Mouse (Mus musculus): ENCODE data around the gene St6galnac3. TPM values are rescaled to one million over a fixed set of nuclear protein-coding genes. Genes with fewer than 3 reads are reported as not detected.

The St6galnac3 gene
- polyA plus RNA-seq, 1 experiment from 2014 or later: 31.0 TPM

DNA sequence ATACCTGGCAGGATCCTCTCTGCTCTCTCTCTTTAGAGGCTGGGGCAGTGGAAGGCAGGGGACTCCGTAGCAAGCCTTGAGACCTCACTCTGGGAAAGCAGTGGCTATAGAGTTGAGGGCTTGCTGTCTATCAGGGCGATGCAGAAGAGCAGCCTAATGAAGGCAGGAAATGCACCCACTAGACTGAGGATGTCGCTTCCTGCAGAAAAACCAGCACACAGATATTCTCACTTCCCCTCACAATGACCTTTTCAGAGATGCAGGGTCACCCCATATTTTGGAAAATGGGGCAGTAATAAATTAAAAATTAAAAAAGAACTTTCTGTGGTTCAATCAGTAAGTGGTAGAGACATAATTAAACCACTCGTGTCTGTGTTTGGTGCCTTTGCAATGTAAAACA lies 4.1 kb downstream of the St6galnac3 start:
- no peak for ATAC-seq
- Histone ChIP-seq H3K4me3 (ENCODE audit: low read length) (no peak overlapping the region), H3K9me3 (ENCODE audit: control insufficient read depth, low read length) (no peaks in the 10 kb centered on the region), H3K36me3 (ENCODE audit: control insufficient read depth, insufficient read depth, low read length) (no peaks in the 10 kb centered on the region), H3K27ac (ENCODE audit: low read length) (no peak overlapping the region), H3K4me2 (ENCODE audit: low read depth, low read length) (no peak overlapping the region), H3K9ac (ENCODE audit: low read depth, low read length) (no peak overlapping the region), H3K27me3 (replicated peaks; ENCODE audit: control insufficient read depth, insufficient read depth, low read length) (no peaks in the 10 kb centered on the region), H3K4me1 (ENCODE audit: control insufficient read depth, insufficient read depth, low read length) (peaks cover 30% of the 10 kb centered on the region)
- 64% methylated on average over 4 of the region's 4 CpGs for WGBS

DNA sequence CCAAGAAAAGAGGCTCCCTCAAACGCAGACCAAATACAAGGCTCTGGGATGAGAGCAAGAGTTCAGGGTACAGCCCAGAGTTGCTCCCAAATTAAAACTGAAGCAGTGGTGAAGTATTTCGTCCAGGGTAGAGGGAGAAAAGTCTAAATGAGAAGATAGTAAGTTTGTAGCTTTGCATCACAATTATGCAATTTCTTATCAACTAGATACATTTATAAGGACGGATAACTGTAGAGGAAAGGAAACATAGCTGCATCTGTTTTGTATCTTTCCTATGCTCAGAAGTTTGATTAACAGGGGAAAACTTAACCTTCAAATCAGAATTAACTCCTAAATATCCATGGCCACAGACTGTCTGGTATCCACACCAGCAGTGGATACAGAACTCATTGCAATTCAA lies 4.7 kb downstream of the St6galnac3 start:
- no peak overlapping the region for H3K4me3 ChIP-seq (ENCODE audit: low read length)
- H3K9me3 ChIP-seq (ENCODE audit: control insufficient read depth, low read length): no peaks in the 10 kb centered on the region
- no peak overlapping the region for H3K9ac ChIP-seq (ENCODE audit: low read depth, low read length)
- ATAC-seq: no peak
- H3K4me2 ChIP-seq (ENCODE audit: low read depth, low read length): no peak overlapping the region
- H3K4me1 ChIP-seq (ENCODE audit: control insufficient read depth, insufficient read depth, low read length): peaks cover 34% of the 10 kb centered on the region
- no peaks in the 10 kb centered on the region for H3K27me3 ChIP-seq (replicated peaks; ENCODE audit: control insufficient read depth, insufficient read depth, low read length)
- H3K36me3 ChIP-seq (ENCODE audit: control insufficient read depth, insufficient read depth, low read length): no peaks in the 10 kb centered on the region
- 47% methylated on average over 3 of the region's 3 CpGs for WGBS
- peak overlapping the region; percentile 72 for H3K27ac ChIP-seq (ENCODE audit: low read length)

DNA sequence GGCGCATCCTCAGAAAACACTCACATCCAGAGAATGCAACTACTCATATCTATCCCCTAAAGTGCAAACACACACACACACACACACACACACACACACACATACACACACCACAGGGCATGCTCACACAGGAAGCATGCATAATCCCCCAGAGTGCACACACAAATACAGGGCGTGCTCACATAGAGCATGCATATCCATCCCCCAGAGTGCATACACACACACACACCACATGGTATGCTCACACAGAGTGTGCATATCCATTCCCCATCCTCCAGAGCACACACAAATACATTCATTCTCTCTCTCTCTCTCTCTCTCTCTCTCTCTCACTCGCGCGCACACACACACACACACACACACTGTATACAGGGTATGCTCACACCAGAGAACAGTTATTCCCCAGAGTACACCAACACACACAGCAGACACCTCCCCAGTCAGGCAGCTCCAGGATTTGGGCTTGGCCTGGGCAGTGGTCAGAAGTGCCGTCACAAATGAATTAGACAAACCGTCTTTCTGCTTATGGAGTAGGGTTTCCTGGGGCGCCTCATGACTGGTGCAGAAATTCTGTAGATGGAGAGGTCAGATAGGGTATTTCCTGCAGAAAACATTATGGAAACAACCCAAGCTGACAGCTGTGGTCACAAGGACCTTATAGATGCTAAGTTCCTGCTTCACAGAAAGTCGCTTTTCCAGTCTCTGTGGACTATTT lies 5.6 kb downstream of the St6galnac3 start:
- WGBS: 61% methylated on average over 9 of the region's 9 CpGs
- H3K4me2 ChIP-seq (ENCODE audit: low read depth, low read length): 0 out of 2 replicates have a peak overlapping the region, but pooled peaks have one; percentile 4
- peak; percentile 45 for ATAC-seq
- no peaks in the 10 kb centered on the region for H3K9me3 ChIP-seq (ENCODE audit: control insufficient read depth, low read length)
- H3K36me3 ChIP-seq (ENCODE audit: control insufficient read depth, insufficient read depth, low read length): no peaks in the 10 kb centered on the region
- peak overlapping the region; percentile 72 for H3K27ac ChIP-seq (ENCODE audit: low read length)
- H3K4me3 ChIP-seq (ENCODE audit: low read length): no peak overlapping the region
- peaks cover 35% of the 10 kb centered on the region for H3K4me1 ChIP-seq (ENCODE audit: control insufficient read depth, insufficient read depth, low read length)
- no peak overlapping the region for H3K9ac ChIP-seq (ENCODE audit: low read depth, low read length)
- H3K27me3 ChIP-seq (replicated peaks; ENCODE audit: control insufficient read depth, insufficient read depth, low read length): no peaks in the 10 kb centered on the region

DNA sequence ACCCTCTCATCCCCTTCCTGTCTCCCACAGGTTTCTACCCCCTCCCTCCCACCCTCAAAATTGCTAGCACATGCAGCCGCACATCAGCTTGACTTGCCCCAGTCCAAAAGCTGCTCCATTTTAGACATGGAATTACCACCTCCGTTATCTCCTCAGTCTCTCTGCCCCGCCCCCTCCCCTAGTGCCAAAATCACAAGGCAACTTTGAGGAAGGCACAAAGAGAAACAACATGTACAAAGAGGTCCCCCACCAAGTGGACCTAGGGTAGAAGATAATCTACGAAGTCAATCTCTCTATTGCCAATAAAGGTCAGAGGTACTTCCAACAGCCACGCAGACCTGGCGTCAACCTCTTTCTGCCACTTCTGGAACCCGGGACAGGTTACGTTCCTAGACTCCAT lies 6.2 kb downstream of the St6galnac3 start:
- H3K27me3 ChIP-seq (replicated peaks; ENCODE audit: control insufficient read depth, insufficient read depth, low read length): no peaks in the 10 kb centered on the region
- ATAC-seq: no peak
- H3K4me2 ChIP-seq (ENCODE audit: low read depth, low read length): no peak overlapping the region
- no peaks in the 10 kb centered on the region for H3K9me3 ChIP-seq (ENCODE audit: control insufficient read depth, low read length)
- H3K4me1 ChIP-seq (ENCODE audit: control insufficient read depth, insufficient read depth, low read length): peaks cover 32% of the 10 kb centered on the region
- no peak overlapping the region for H3K9ac ChIP-seq (ENCODE audit: low read depth, low read length)
- 63% methylated on average over 8 of the region's 8 CpGs for WGBS
- H3K36me3 ChIP-seq (ENCODE audit: control insufficient read depth, insufficient read depth, low read length): no peaks in the 10 kb centered on the region
- H3K4me3 ChIP-seq (ENCODE audit: low read length): no peak overlapping the region
- H3K27ac ChIP-seq (ENCODE audit: low read length): no peak overlapping the region

DNA sequence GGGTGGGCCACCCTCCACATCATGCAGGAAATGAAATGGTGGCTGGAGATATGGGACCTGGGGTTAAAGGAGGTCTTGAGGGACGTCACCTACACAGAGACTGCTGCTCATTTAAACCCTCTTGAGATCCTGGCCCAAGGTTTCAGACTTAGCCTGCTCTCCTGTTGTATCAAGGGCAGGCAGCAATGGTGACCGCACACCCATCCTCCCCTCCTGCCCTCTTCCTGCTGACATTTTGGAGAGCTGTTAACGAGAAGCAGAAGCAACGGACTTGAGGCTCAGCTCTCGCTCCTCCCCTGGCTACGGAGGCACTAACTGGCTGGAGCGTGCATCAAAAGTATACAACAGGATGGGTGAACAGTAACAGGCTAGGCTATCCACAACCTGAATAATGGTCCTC lies 7.2 kb downstream of the St6galnac3 start:
- no peak overlapping the region for H3K4me2 ChIP-seq (ENCODE audit: low read depth, low read length)
- no peaks in the 10 kb centered on the region for H3K27me3 ChIP-seq (replicated peaks; ENCODE audit: control insufficient read depth, insufficient read depth, low read length)
- WGBS: 67% methylated on average over 7 of the region's 7 CpGs
- H3K4me3 ChIP-seq (ENCODE audit: low read length): no peak overlapping the region
- H3K27ac ChIP-seq (ENCODE audit: low read length): no peak overlapping the region
- peaks cover 32% of the 10 kb centered on the region for H3K4me1 ChIP-seq (ENCODE audit: control insufficient read depth, insufficient read depth, low read length)
- no peak overlapping the region for H3K9ac ChIP-seq (ENCODE audit: low read depth, low read length)
- no peak for ATAC-seq
- H3K36me3 ChIP-seq (ENCODE audit: control insufficient read depth, insufficient read depth, low read length): no peaks in the 10 kb centered on the region
- H3K9me3 ChIP-seq (ENCODE audit: control insufficient read depth, low read length): no peaks in the 10 kb centered on the region

DNA sequence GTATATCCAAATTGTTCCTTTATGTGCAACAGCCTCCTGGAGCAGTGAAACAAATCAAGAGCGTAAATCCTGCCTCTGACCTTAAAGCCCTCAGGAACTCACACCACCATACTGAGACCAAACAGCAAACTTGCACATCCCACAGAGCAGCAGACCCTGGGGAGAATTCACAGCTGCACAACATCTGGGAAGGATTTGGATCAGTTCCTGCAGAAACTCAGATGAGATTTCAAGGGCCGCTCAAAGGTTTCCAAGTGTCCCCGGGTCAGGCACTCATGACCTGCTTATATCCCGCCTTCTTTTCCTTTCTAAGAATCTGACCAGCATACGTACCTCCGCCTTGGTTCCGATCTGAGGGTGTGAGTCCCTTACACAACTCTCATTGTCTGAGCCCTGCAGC lies 9.3 kb downstream of the St6galnac3 start:
- H3K36me3 ChIP-seq (ENCODE audit: control insufficient read depth, insufficient read depth, low read length): no peaks in the 10 kb centered on the region
- no peak overlapping the region for H3K4me2 ChIP-seq (ENCODE audit: low read depth, low read length)
- peaks cover 28% of the 10 kb centered on the region for H3K4me1 ChIP-seq (ENCODE audit: control insufficient read depth, insufficient read depth, low read length)
- no peak overlapping the region for H3K4me3 ChIP-seq (ENCODE audit: low read length)
- ATAC-seq: peak; percentile 25; the same call in 1 of the 2 replicates
- H3K27me3 ChIP-seq (replicated peaks; ENCODE audit: control insufficient read depth, insufficient read depth, low read length): no peaks in the 10 kb centered on the region
- H3K9me3 ChIP-seq (ENCODE audit: control insufficient read depth, low read length): no peaks in the 10 kb centered on the region
- WGBS: 51% methylated on average over 7 of the region's 7 CpGs
- no peak overlapping the region for H3K9ac ChIP-seq (ENCODE audit: low read depth, low read length)
- 0 out of 2 replicates have a peak overlapping the region, but pooled peaks have one; percentile 28 for H3K27ac ChIP-seq (ENCODE audit: low read length)

DNA sequence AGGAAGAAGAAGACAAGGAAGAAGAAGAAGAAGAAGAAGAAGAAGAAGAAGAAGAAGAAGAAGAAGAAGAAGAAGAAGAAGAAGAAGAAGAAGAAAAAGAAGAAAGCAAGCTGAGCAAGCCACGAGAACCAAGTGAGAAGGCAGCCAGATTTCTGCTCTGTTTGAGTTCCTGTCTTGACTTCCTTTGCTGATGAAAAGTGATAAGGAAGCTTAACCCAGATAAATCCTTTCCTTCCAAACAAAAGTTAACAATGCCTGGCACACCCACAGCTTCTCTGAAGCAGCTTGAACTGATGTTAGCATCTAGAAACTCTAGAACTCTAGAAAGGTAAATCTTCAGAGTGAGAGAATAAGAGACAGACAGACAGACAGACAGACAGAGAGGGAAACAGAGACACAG lies 14.4 kb downstream of the St6galnac3 start:
- Histone ChIP-seq H3K36me3 (ENCODE audit: control insufficient read depth, insufficient read depth, low read length) (no peaks in the 10 kb centered on the region), H3K4me3 (ENCODE audit: low read length) (no peak overlapping the region), H3K4me2 (ENCODE audit: low read depth, low read length) (no peak overlapping the region), H3K27ac (ENCODE audit: low read length) (no peak overlapping the region), H3K27me3 (replicated peaks; ENCODE audit: control insufficient read depth, insufficient read depth, low read length) (no peaks in the 10 kb centered on the region), H3K9me3 (ENCODE audit: control insufficient read depth, low read length) (no peaks in the 10 kb centered on the region), H3K9ac (ENCODE audit: low read depth, low read length) (no peak overlapping the region), H3K4me1 (ENCODE audit: control insufficient read depth, insufficient read depth, low read length) (0 out of 2 replicates have a peak, but pooled peaks cover 5% of the 10 kb centered on the region)
- no peak for ATAC-seq
- WGBS: 46% methylated on average over 1 of the region's 1 CpGs

DNA sequence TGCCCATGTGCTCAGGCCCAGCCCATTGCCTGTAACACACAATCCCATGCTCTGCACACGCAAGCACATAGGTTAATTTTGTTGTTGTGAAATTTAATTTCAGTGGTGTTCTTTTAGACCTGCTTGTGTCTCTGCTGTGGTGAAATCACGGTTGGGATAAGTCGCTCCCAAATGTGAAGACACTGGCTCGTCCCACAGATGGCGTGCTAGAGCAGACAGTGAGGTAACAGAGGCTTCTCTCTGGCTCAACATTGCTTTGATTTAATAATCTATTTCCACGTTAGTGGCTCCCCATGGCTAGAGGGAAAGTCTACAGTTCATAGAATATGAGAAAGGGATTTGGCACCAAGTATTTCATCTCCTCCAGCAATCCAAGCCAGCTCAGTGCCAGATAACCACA lies 17.3 kb downstream of the St6galnac3 start:
- no peak for ATAC-seq
- H3K9me3 ChIP-seq (ENCODE audit: control insufficient read depth, low read length): no peaks in the 10 kb centered on the region
- H3K27ac ChIP-seq (ENCODE audit: low read length): no peak overlapping the region
- no peaks in the 10 kb centered on the region for H3K27me3 ChIP-seq (replicated peaks; ENCODE audit: control insufficient read depth, insufficient read depth, low read length)
- H3K4me3 ChIP-seq (ENCODE audit: low read length): no peak overlapping the region
- no peaks in the 10 kb centered on the region for H3K36me3 ChIP-seq (ENCODE audit: control insufficient read depth, insufficient read depth, low read length)
- no peak overlapping the region for H3K4me2 ChIP-seq (ENCODE audit: low read depth, low read length)
- no peaks in the 10 kb centered on the region for H3K4me1 ChIP-seq (ENCODE audit: control insufficient read depth, insufficient read depth, low read length)
- H3K9ac ChIP-seq (ENCODE audit: low read depth, low read length): no peak overlapping the region
- 82% methylated on average over 6 of the region's 6 CpGs for WGBS

DNA sequence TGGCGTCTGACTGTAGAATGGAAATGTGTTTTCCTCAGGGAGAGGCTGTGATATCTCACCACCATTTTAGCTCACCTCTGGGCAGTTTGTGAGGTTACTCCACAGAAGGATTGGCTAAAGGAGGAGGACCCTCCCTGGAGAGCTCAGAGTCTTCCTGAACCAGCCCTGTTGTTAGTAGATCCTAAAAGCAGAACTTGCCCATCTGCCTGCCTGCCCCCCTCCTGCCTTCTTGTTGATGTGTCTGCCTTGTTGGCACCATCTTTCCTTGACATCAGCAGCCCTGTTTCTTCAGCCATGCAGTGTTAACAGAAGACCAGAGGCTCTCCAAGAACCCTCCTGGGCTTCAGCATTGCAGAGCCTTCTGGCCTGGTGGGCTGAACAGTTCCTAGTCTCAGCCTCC lies 18.1 kb downstream of the St6galnac3 start:
- H3K4me2 ChIP-seq (ENCODE audit: low read depth, low read length): no peak overlapping the region
- H3K36me3 ChIP-seq (ENCODE audit: control insufficient read depth, insufficient read depth, low read length): no peaks in the 10 kb centered on the region
- H3K9me3 ChIP-seq (ENCODE audit: control insufficient read depth, low read length): no peaks in the 10 kb centered on the region
- peaks cover 2% of the 10 kb centered on the region; the same call in 1 of the 2 replicates for H3K4me1 ChIP-seq (ENCODE audit: control insufficient read depth, insufficient read depth, low read length)
- H3K27me3 ChIP-seq (replicated peaks; ENCODE audit: control insufficient read depth, insufficient read depth, low read length): no peaks in the 10 kb centered on the region
- WGBS: 81% methylated on average over 1 of the region's 1 CpGs
- H3K9ac ChIP-seq (ENCODE audit: low read depth, low read length): no peak overlapping the region
- no peak overlapping the region for H3K27ac ChIP-seq (ENCODE audit: low read length)
- H3K4me3 ChIP-seq (ENCODE audit: low read length): no peak overlapping the region
- no peak for ATAC-seq
